Comparison of ENCODE assay signal across 9 mouse cellular contexts in the genomic region with DNA sequence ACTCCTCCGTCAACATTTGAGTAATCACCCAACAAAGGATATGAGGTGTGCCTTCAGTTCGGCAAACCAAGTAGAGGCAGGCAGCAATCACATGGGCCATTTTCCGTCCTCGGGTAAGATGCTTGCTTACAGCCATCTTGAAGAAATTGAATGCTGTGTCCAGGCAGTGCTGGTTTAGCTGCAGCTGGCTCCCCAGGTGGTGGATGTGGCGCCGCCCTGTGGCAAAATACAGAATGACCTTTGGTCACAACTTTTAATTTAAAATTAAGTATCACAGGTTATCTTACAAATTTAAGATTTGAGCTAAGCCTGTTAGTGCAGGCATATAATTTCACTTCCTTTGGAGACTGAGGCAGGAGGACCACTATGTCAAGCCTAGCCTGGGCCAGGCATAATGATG. TPM values are rescaled to one million over a fixed set of nuclear protein-coding genes. Genes with fewer than 3 reads are reported as not detected.
A peak's percentile ranks its signal among the peaks of the same experiment; 100 is the strongest.
DNase-seq lines count a peak whose midpoint lies in the region; ATAC-seq and TF ChIP-seq lines count a peak whose summit lies in the region.
"Had no signal": no experiment of that assay in that cellular context is flagged by ENCODE, and none has a peak within 500 bp of the region (broad histone marks: within the 10 kb centered on the region; RNA-seq: fewer than 3 reads in every experiment).

No protein-coding gene starts in this region.

- H3K27ac ChIP-seq in gastrocnemius, adult 2 months, result no peak overlapping the region
- H3K27ac ChIP-seq in stomach, postnatal 0 days (replicated peaks), result no peak overlapping the region
- H3K27ac ChIP-seq: lung, embryonic 15.5 days had no signal

- H3K9ac ChIP-seq in stomach, postnatal 0 days (ENCODE audit: low read length), result no peak overlapping the region
- H3K9ac ChIP-seq: lung, embryonic 15.5 days had no signal

- no peak overlapping the region for H3K4me3 ChIP-seq in gastrocnemius, adult 2 months
- H3K4me3 ChIP-seq in stomach, postnatal 0 days (ENCODE audit: low read depth, low read length), result no peak overlapping the region
- H3K4me3 ChIP-seq: lung, embryonic 15.5 days had no signal

- WGBS in stomach, postnatal 0 days, result 57% methylated on average over 6 of the region's 6 CpGs

- H3K4me1 ChIP-seq in stomach, postnatal 0 days (replicated peaks; ENCODE audit: control insufficient read depth, insufficient read depth), result no peaks in the 10 kb centered on the region
- H3K4me1 ChIP-seq: lung, embryonic 15.5 days had no signal

- TF ChIP-seq EP300 in stomach, postnatal 0 days (optimal IDR thresholded peaks at IDR 0.05), result no peak

- no peaks in the 10 kb centered on the region for H3K9me3 ChIP-seq in stomach, postnatal 0 days (ENCODE audit: control insufficient read depth, low read length)
- H3K9me3 ChIP-seq: lung, embryonic 15.5 days had no signal

- H3K27me3 ChIP-seq in stomach, postnatal 0 days (ENCODE audit: control insufficient read depth, insufficient read depth, low read length), result no peaks in the 10 kb centered on the region
- H3K27me3 ChIP-seq: lung, embryonic 15.5 days had no signal

- peak; percentile 70 for TF ChIP-seq CTCF in gastrocnemius, adult 2 months (IDR thresholded peaks at IDR 0.05)
- TF ChIP-seq CTCF in stomach, postnatal 0 days (IDR thresholded peaks at IDR 0.05; ENCODE audit: low read depth), result peak; percentile 71

- ATAC-seq in stomach, postnatal 0 days (ENCODE audit: low FRiP score, low TSS enrichment), result no peak
- no peak for ATAC-seq in activated CD4-positive, CD25-positive, alpha-beta regulatory T cell, adult 4 months

- no peak overlapping the region for H3K4me2 ChIP-seq in stomach, postnatal 0 days (replicated peaks; ENCODE audit: low read depth)
- H3K4me2 ChIP-seq: lung, embryonic 15.5 days had no signal

- peak; percentile 62 for DNase-seq in gastrocnemius, adult 2 months
- DNase-seq in gastrocnemius, adult 8-10 months (ENCODE audit: low spot score in 2 of 2), result no peak
- DNase-seq in right cerebral cortex, postnatal 4 days, result peak; percentile 32
- no peak for DNase-seq in right cerebral cortex, adult 2 months (ENCODE audit: low spot score in 2 of 2)
- DNase-seq in gastrocnemius, postnatal 14 days, result peak; percentile 58
- peak; percentile 49 for DNase-seq in stomach, postnatal 0 days (ENCODE audit: low spot score)
- no peak for DNase-seq in urinary bladder, postnatal 36 days (ENCODE audit: low spot score in 2 of 2)

- intact Hi-C loops in gastrocnemius, adult 2 months (cut with DNase I), result loop anchor here (1.0 kb wide), 1 partner anchor 113 kb away; no protein-coding TSS in a partner anchor
- intact Hi-C loops in gastrocnemius, postnatal 14 days (cut with DNase I; ENCODE audit: low total_unique reads), result no loop called here

- peaks cover 5% of the 10 kb centered on the region; the same call in 1 of the 2 replicates for H3K36me3 ChIP-seq in stomach, postnatal 0 days (ENCODE audit: control insufficient read depth, insufficient read depth, low read length)

RNA-seq across cellular contexts. Expression of a gene that starts 11.6 kb away (rescaled TPM):
- total RNA-seq in gastrocnemius, adult 2 months (2021), result 10 to 100 TPM; 13.3 to 20.6 TPM
- total RNA-seq in gastrocnemius, adult 8-10 months (2022), result 10 to 100 TPM; 18.6 to 23.6 (median 21.7) TPM
- 10 to 100 TPM in 1 of 2 experiments, 1 to 10 TPM in 1; 7.3 to 10.2 TPM for total RNA-seq in gastrocnemius, postnatal 14 days (2021)
- polyA plus RNA-seq in stomach, postnatal 0 days (2015; fragmentation: Nextera tagmentation; extraction: Ambion mirVana), result 17.1 and 19.7 TPM in 2 replicates
- 1 to 10 TPM; 8.3 to 8.9 TPM for polyA plus RNA-seq in activated CD4-positive, CD25-positive, alpha-beta regulatory T cell, adult 4 months (2017; shearing (Covaris generic))

RNA-seq across cellular contexts. Expression of a gene that starts 12.6 kb away (rescaled TPM):
- 10 to 100 TPM; 20.8 to 21.5 TPM for total RNA-seq in gastrocnemius, adult 2 months (2021)
- total RNA-seq in gastrocnemius, adult 8-10 months (2022), result 10 to 100 TPM; 13.8 to 18.9 (median 18.4) TPM
- total RNA-seq in gastrocnemius, postnatal 14 days (2021), result 10 to 100 TPM; 21.4 to 22.7 TPM
- polyA plus RNA-seq in stomach, postnatal 0 days (2015; fragmentation: Nextera tagmentation; extraction: Ambion mirVana), result 22.3 and 27.6 TPM in 2 replicates
- polyA plus RNA-seq in activated CD4-positive, CD25-positive, alpha-beta regulatory T cell, adult 4 months (2017; shearing (Covaris generic)), result 10 to 100 TPM; 24.7 to 25.0 TPM

RNA-seq across cellular contexts. Expression of a gene that starts 26.4 kb away (rescaled TPM):
- 10 to 100 TPM; 35.9 to 41.0 TPM for total RNA-seq in gastrocnemius, adult 2 months (2021)
- 10 to 100 TPM; 32.6 to 36.9 (median 36.3) TPM for total RNA-seq in gastrocnemius, adult 8-10 months (2022)
- 10 to 100 TPM; 31.9 to 41.4 TPM for total RNA-seq in gastrocnemius, postnatal 14 days (2021)
- 4.1 and 5.1 TPM in 2 replicates for polyA plus RNA-seq in stomach, postnatal 0 days (2015; fragmentation: Nextera tagmentation; extraction: Ambion mirVana)
- polyA plus RNA-seq in activated CD4-positive, CD25-positive, alpha-beta regulatory T cell, adult 4 months (2017; shearing (Covaris generic)), result 1 to 10 TPM; 5.4 to 6.6 TPM

RNA-seq across cellular contexts. Expression of a gene that starts 46.0 kb away (rescaled TPM):
- total RNA-seq in gastrocnemius, adult 2 months (2021), result 1 to 10 TPM; 5.4 to 7.9 TPM
- 1 to 10 TPM; 5.2 to 8.8 (median 7.5) TPM for total RNA-seq in gastrocnemius, adult 8-10 months (2022)
- 10 to 100 TPM; 14.8 to 17.5 TPM for total RNA-seq in gastrocnemius, postnatal 14 days (2021)
- 78.6 and 82.7 TPM in 2 replicates for polyA plus RNA-seq in stomach, postnatal 0 days (2015; fragmentation: Nextera tagmentation; extraction: Ambion mirVana)
- polyA plus RNA-seq in activated CD4-positive, CD25-positive, alpha-beta regulatory T cell, adult 4 months (2017; shearing (Covaris generic)), result 10 to 100 TPM; 39.0 to 46.2 TPM

RNA-seq across cellular contexts. Expression of a gene that starts 58.3 kb away (rescaled TPM):
- 10 to 100 TPM; 20.3 to 30.2 TPM for total RNA-seq in gastrocnemius, adult 2 months (2021)
- 10 to 100 TPM; 22.3 to 31.0 (median 26.7) TPM for total RNA-seq in gastrocnemius, adult 8-10 months (2022)
- total RNA-seq in gastrocnemius, postnatal 14 days (2021), result 10 to 100 TPM; 24.2 to 25.5 TPM
- 3.2 and 4.5 TPM in 2 replicates for polyA plus RNA-seq in stomach, postnatal 0 days (2015; fragmentation: Nextera tagmentation; extraction: Ambion mirVana)
- polyA plus RNA-seq in activated CD4-positive, CD25-positive, alpha-beta regulatory T cell, adult 4 months (2017; shearing (Covaris generic)), result under 1 TPM in 1 of 2 experiments, not detected in 1; 0.74 TPM

Comparison
In these comparisons a context has a peak if more than half of its experiments do, and no peak if none do; other contexts are left out.
1. DNase-seq: peak in gastrocnemius, adult 2 months (single experiment), right cerebral cortex, postnatal 4 days (single experiment), gastrocnemius, postnatal 14 days (single experiment) and stomach, postnatal 0 days (single experiment); none in gastrocnemius, adult 8-10 months (0 of 2), right cerebral cortex, adult 2 months (0 of 2) and urinary bladder, postnatal 36 days (0 of 2).